Mouse (Mus musculus) thymus, adult 2 months (tissue): Measurements from ENCODE around the gene Plekhg2.

Experiments
- CTCF ChIP-seq: fragments of 200-500 bp; IDR thresholded peaks from 2 replicates; pipeline ENCODE4 v1.5.1; 2012; ENCODE audit warnings: mild to moderate bottlenecking, control low read depth, low read length, moderate library complexity, borderline replicate concordance; ENCODE audit not compliant: control insufficient read depth, poor library complexity, insufficient read depth; ENCODE audit errors: extremely low read depth
- POLR2A ChIP-seq: fragments of 200-500 bp; IDR thresholded peaks from 2 replicates; pipeline ENCODE4 v1.6.1; 2012; ENCODE audit warnings: mild to moderate bottlenecking, low read length, control low read depth, moderate library complexity; ENCODE audit not compliant: control insufficient read depth, poor library complexity, insufficient read depth; ENCODE audit errors: extremely low read depth

GRCm38 (mm10) chr7:28338108-28338998, 34.0 kb downstream of the Plekhg2 start, which contains the start of gene Supt5:
- TF ChIP-seq CTCF (peak; percentile 60; the same call in 1 of the 2 replicates), POLR2A (peak; percentile 92)
